Mouse (Mus musculus) cerebellum, adult 2 months (tissue): ENCODE results near the gene Emg1.

Source experiments
- CTCF ChIP-seq: fragments of 200-500 bp; IDR thresholded peaks from 2 replicates; pipeline ENCODE4 v1.5.1; 2011; ENCODE audit warnings: low read depth, mild to moderate bottlenecking, control low read depth, low read length, moderate library complexity, borderline replicate concordance; ENCODE audit not compliant: insufficient read depth
- POLR2A ChIP-seq: fragments of 200-500 bp; IDR thresholded peaks from 2 replicates; pipeline ENCODE4 v1.6.1; 2011; ENCODE audit warnings: low read length, control low read depth, borderline replicate concordance; ENCODE audit not compliant: insufficient read depth

- no peak for TF ChIP-seq POLR2A
- TF ChIP-seq CTCF, result no peak
These were observed 22.4 kb upstream of the Emg1 start for GRCm38 (mm10) chr6:124734417-124734816.
